Comparison of ENCODE assay signal across 24 mouse cellular contexts in the genomic region with DNA sequence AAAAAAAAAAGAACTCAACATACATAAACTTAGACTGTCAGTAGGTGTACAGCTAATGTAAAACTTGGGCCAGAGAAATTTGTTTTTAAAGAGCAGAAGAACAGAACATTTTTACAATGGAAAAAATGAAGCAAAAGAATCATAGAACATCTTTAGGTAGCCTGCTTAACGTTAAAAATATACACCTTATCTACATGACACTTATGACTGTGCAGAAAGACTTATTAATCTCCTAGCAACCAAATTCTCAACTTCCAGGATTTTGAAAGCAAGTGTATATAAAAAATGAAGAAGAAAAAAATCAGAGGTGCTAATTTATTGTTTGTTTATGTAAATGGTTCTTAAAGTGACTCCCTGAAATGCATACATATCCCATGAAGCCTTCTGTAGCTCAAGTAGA.
DNase-seq lines count a peak whose midpoint lies in the region; ATAC-seq and TF ChIP-seq lines count a peak whose summit lies in the region.
"Had no signal": no experiment of that assay in that cellular context is flagged by ENCODE, and none has a peak within 500 bp of the region (broad histone marks: within the 10 kb centered on the region; RNA-seq: fewer than 3 reads in every experiment).

No protein-coding gene starts in this region.

- no peak for TF ChIP-seq RAD21 in MEL (IDR thresholded peaks at IDR 0.05; ENCODE audit: low read depth, low read length)

- H3K27ac ChIP-seq in MEL (ENCODE audit: control insufficient read depth, low read depth, low read length): no peak overlapping the region
- H3K27ac ChIP-seq: embryonic facial prominence, embryonic 13.5 days; embryonic facial prominence, embryonic 15.5 days; forebrain, embryonic 10.5 days; forebrain, embryonic 12.5 days had no signal

- 0 out of 2 replicates have a peak, but pooled peaks have one; percentile 47 for ATAC-seq in common myeloid progenitor, adult 5-6 weeks (replicated peaks; ENCODE audit: low read depth, poor library complexity, severe bottlenecking)
- peak; percentile 45; the same call in 1 of the 2 replicates for ATAC-seq in megakaryocyte progenitor cell, adult 5-6 weeks (replicated peaks; ENCODE audit: poor library complexity)
- ATAC-seq: forebrain, embryonic 14.5 days; forebrain, embryonic 16.5 days had no signal

- TF ChIP-seq EP300 in MEL (IDR thresholded peaks at IDR 0.05; ENCODE audit: low read depth in 1 of 2, low read length in 2 of 2): peak; percentile 50 to 55; a peak in 3 of 4 replicates

- H3K9ac ChIP-seq in MEL (ENCODE audit: control insufficient read depth, low read depth, low read length, poor library complexity, severe bottlenecking): no peak overlapping the region
- H3K9ac ChIP-seq: embryonic facial prominence, embryonic 13.5 days; embryonic facial prominence, embryonic 15.5 days; forebrain, embryonic 12.5 days had no signal

- no peak for TF ChIP-seq POLR2A in MEL (IDR thresholded peaks at IDR 0.05; ENCODE audit: control insufficient read depth in 1 of 2, insufficient read depth in 1 of 2, low read depth in 1 of 2, low read length in 2 of 2, poor library complexity in 1 of 2)

- peaks cover 0 to 20% of the 10 kb centered on the region in 2 experiments; a peak in 2 of 4 replicates for H3K36me3 ChIP-seq in MEL (ENCODE audit: control insufficient read depth in 1 of 2, insufficient read depth in 2 of 2, low read length in 2 of 2)
- H3K36me3 ChIP-seq: embryonic facial prominence, embryonic 13.5 days; embryonic facial prominence, embryonic 15.5 days; forebrain, embryonic 10.5 days; forebrain, embryonic 12.5 days had no signal

- no peak overlapping the region for H3K4me3 ChIP-seq in MEL (ENCODE audit: control insufficient read depth in 1 of 2, insufficient read depth in 1 of 2, low read depth in 2 of 2, low read length in 2 of 2)
- H3K4me3 ChIP-seq: embryonic facial prominence, embryonic 13.5 days; embryonic facial prominence, embryonic 15.5 days; erythroblast, embryonic 14.5 days; forebrain, embryonic 10.5 days; forebrain, embryonic 12.5 days had no signal

- no peaks in the 10 kb centered on the region; the same call in 1 of the 2 replicates for H3K9me3 ChIP-seq in MEL (replicated peaks; ENCODE audit: insufficient read depth, low read length)
- H3K9me3 ChIP-seq: embryonic facial prominence, embryonic 13.5 days; embryonic facial prominence, embryonic 15.5 days; forebrain, embryonic 10.5 days; forebrain, embryonic 12.5 days; G1E had no signal

- no peaks in the 10 kb centered on the region; the same call in 1 of the 2 replicates for H3K79me2 ChIP-seq in MEL (ENCODE audit: control insufficient read depth, insufficient read depth, low read length, poor library complexity)

- peaks cover 10 to 15% of the 10 kb centered on the region in 2 experiments; a peak in 3 of 4 replicates for H3K4me1 ChIP-seq in MEL (ENCODE audit: control insufficient read depth in 1 of 2, insufficient read depth in 2 of 2, low read length in 2 of 2)
- H3K4me1 ChIP-seq: embryonic facial prominence, embryonic 15.5 days; forebrain, embryonic 10.5 days; forebrain, embryonic 12.5 days had no signal

- TF ChIP-seq CTCF in MEL (IDR thresholded peaks at IDR 0.05 in 2 of 3, conservative IDR thresholded peaks at IDR 0.05 in 1 of 3; ENCODE audit: control insufficient read depth in 1 of 3, insufficient read depth in 1 of 3, low read depth in 2 of 3, low read length in 3 of 3, poor library complexity in 1 of 3, severe bottlenecking in 1 of 3): no peak

- no peaks in the 10 kb centered on the region for H3K27me3 ChIP-seq in MEL (ENCODE audit: control insufficient read depth in 1 of 2, insufficient read depth in 2 of 2, low read length in 2 of 2)
- H3K27me3 ChIP-seq: CH12.LX; embryonic facial prominence, embryonic 13.5 days; embryonic facial prominence, embryonic 15.5 days; forebrain, embryonic 12.5 days had no signal

- peak; percentile 43 for DNase-seq in MEL (ENCODE audit: low read depth, low spot score)
- DNase-seq in urinary bladder, postnatal 36 days (ENCODE audit: low spot score in 2 of 2): no peak
- no peak for DNase-seq in heart, adult 9 months (ENCODE audit: low spot score in 2 of 2)
- no peak for DNase-seq in urinary bladder, adult 2 months (ENCODE audit: low spot score)
- DNase-seq in cerebellum, adult 8-10 months: no peak
- DNase-seq: adrenal gland, adult 8-10 months; adrenal gland, postnatal 25 days; cerebellum, adult 11 months; cerebellum, adult 18-20 months; cerebellum, adult 9-10 months; cerebellum, postnatal 10 days; cerebellum, postnatal 25 days; embryo, embryonic 11 days had no signal

TF ChIP-seq in MEL, 35 proteins besides CTCF, POLR2A, EP300 and RAD21:
- TF ChIP-seq GATA1 (IDR thresholded peaks at IDR 0.05; ENCODE audit: low read depth, low read length) (peak; percentile 66), MAZ (IDR thresholded peaks at IDR 0.05; ENCODE audit: low read depth, low read length) (no peak), RCOR1 (IDR thresholded peaks at IDR 0.05; ENCODE audit: low read depth, low read length) (peak; percentile 54; the same call in 1 of the 2 replicates)
